Mouse (Mus musculus) cerebellum, adult 9-11 months (tissue): Measurements from ENCODE around the gene Mrpl30.

Experiments used
- DNase-seq: peaks from one replicate; pipeline ENCODE4 v3.0.0; 2022

The Mrpl30 gene

GRCm38 (mm10) chr1:37890025-37890652, at the start of gene Mrpl30, which contains the start of gene Mitd1:
Gene Mrpl30 (plus strand): TSS chr1:37890477.
Gene Mitd1 (minus strand): TSS chr1:37890411.
- DNase-seq, result peak; percentile 91

- DNase-seq, result no peak
Observed at GRCm38 (mm10) chr1:37846878-37847277, 43.4 kb upstream of the Mrpl30 start.

- no peak for DNase-seq
Observed at GRCm38 (mm10) chr1:37850696-37851095, 39.6 kb upstream of the Mrpl30 start.

GRCm38 (mm10) chr1:37864511-37865400, 25.5 kb upstream of the Mrpl30 start:
- DNase-seq, result peak; percentile 100

GRCm38 (mm10) chr1:37865401-37866215, 24.7 kb upstream of the Mrpl30 start:
- DNase-seq, result peak; percentile 52

GRCm38 (mm10) chr1:37866286-37866685, 24.0 kb upstream of the Mrpl30 start, which contains the start of gene Tsga10:
Gene Tsga10 (minus strand): TSS chr1:37866429.
- DNase-seq, result peak; percentile 36

- DNase-seq, result peak; percentile 38
Observed at GRCm38 (mm10) chr1:37867056-37867455, 23.2 kb upstream of the Mrpl30 start.

GRCm38 (mm10) chr1:37867684-37868322, 22.5 kb upstream of the Mrpl30 start:
- no peak for DNase-seq

GRCm38 (mm10) chr1:37868640-37869039, 21.6 kb upstream of the Mrpl30 start:
- no peak for DNase-seq

- no peak for DNase-seq
Observed at GRCm38 (mm10) chr1:37869362-37869761, 20.9 kb upstream of the Mrpl30 start.

- DNase-seq, result peak; percentile 59
Observed at GRCm38 (mm10) chr1:37871704-37872103, 18.6 kb upstream of the Mrpl30 start, which contains the start of gene Lipt1. Gene Lipt1 (plus strand): TSS chr1:37871738.

GRCm38 (mm10) chr1:37872131-37873067, 17.9 kb upstream of the Mrpl30 start:
- peak; percentile 83 for DNase-seq

GRCm38 (mm10) chr1:37873157-37873556, 17.1 kb upstream of the Mrpl30 start:
- no peak for DNase-seq

GRCm38 (mm10) chr1:37877736-37878460, 12.4 kb upstream of the Mrpl30 start:
- no peak for DNase-seq

GRCm38 (mm10) chr1:37883411-37883810, 6.9 kb upstream of the Mrpl30 start:
- no peak for DNase-seq

- DNase-seq, result no peak
Observed at GRCm38 (mm10) chr1:37884451-37884850, 5.8 kb upstream of the Mrpl30 start.

- DNase-seq, result no peak
Observed at GRCm38 (mm10) chr1:37889206-37889605, 1.1 kb upstream of the Mrpl30 start.

- DNase-seq, result no peak
Observed at GRCm38 (mm10) chr1:37891400-37891799, 1.1 kb downstream of the Mrpl30 start.

- no peak for DNase-seq
Observed at GRCm38 (mm10) chr1:37894606-37895005, 4.3 kb downstream of the Mrpl30 start.

GRCm38 (mm10) chr1:37899816-37900215, 9.5 kb downstream of the Mrpl30 start:
- no peak for DNase-seq

GRCm38 (mm10) chr1:37900288-37900687, 10.0 kb downstream of the Mrpl30 start:
- DNase-seq, result no peak
